ENCODE assay signal across 12 mouse cellular contexts in the genomic region with DNA sequence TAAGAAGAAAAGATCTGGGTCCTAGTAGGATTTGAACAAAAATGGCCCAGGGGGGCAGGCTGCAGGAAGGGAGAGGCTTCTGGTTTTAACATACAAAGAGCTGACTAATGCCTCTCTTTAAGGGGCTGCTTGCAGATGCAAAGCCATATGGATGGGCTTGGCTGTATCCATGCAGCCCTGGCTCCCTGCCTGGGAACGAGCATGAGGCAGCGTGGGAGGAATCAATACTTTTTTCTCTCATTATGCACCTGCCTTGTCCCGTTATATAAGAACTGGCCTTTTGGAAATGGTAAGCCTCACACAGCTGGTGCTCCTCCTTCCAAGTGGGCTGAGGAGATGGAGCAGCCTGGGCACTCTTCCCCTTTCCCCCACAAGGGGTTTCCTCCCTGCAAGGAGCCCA.
DNase-seq lines count a peak whose midpoint lies in the region; ATAC-seq and TF ChIP-seq lines count a peak whose summit lies in the region.
"Had no signal": no experiment of that assay in that cellular context is flagged by ENCODE, and none has a peak within 500 bp of the region (broad histone marks: within the 10 kb centered on the region; RNA-seq: fewer than 3 reads in every experiment).

No protein-coding gene starts in this region.

- WGBS in hindbrain, postnatal 0 days: 59% methylated on average over 3 of the region's 3 CpGs
- WGBS in hindbrain, embryonic 13.5 days: 62% methylated on average over 3 of the region's 3 CpGs

- no peak for TF ChIP-seq CTCF in hindbrain, postnatal 0 days (IDR thresholded peaks at IDR 0.05; ENCODE audit: low read depth)
- TF ChIP-seq CTCF in left cerebral cortex, adult 2 months (IDR thresholded peaks at IDR 0.05): peak; percentile 7

- no peak overlapping the region for H3K27ac ChIP-seq in hindbrain, postnatal 0 days
- no peak overlapping the region for H3K27ac ChIP-seq in hindbrain, embryonic 13.5 days
- peak overlapping the region; percentile 80 for H3K27ac ChIP-seq in left cerebral cortex, adult 2 months
- H3K27ac ChIP-seq: liver, embryonic 14.5 days had no signal

- no peak overlapping the region for H3K4me3 ChIP-seq in hindbrain, postnatal 0 days (ENCODE audit: low read length)
- no peak overlapping the region for H3K4me3 ChIP-seq in hindbrain, embryonic 13.5 days
- no peak overlapping the region for H3K4me3 ChIP-seq in left cerebral cortex, adult 2 months
- H3K4me3 ChIP-seq: megakaryocyte, embryonic 14.5 days had no signal

- 0 out of 2 replicates have a peak, but pooled peaks cover 3% of the 10 kb centered on the region for H3K9me3 ChIP-seq in hindbrain, postnatal 0 days (ENCODE audit: low read length)
- H3K9me3 ChIP-seq in hindbrain, embryonic 13.5 days: peaks cover 14% of the 10 kb centered on the region

- H3K4me2 ChIP-seq in hindbrain, postnatal 0 days (ENCODE audit: low read depth, low read length): no peak overlapping the region
- H3K4me2 ChIP-seq in hindbrain, embryonic 13.5 days: no peak overlapping the region

- peak; percentile 32 for DNase-seq in hindbrain, postnatal 0 days (ENCODE audit: low spot score)
- peak; percentile 46 to 61 for DNase-seq in frontal cortex, postnatal 25 days (ENCODE audit: low spot score in 2 of 2)
- DNase-seq in left cerebral cortex, adult 2 months (ENCODE audit: extremely low spot score in 1 of 2, low spot score in 2 of 2): peak; percentile 66 to 87
- DNase-seq in right cerebral cortex, postnatal 4 days: peak; percentile 84
- no peak for DNase-seq in thymus, postnatal 0 days (ENCODE audit: low spot score)
- DNase-seq in neural tube, embryonic 10.5 days (ENCODE audit: extremely low spot score, low spot score): no peak
- DNase-seq: kidney, postnatal 25 days had no signal

- H3K4me1 ChIP-seq in hindbrain, postnatal 0 days (ENCODE audit: insufficient read depth, low read length): no peaks in the 10 kb centered on the region
- peaks cover 6% of the 10 kb centered on the region; the same call in 1 of the 2 replicates for H3K4me1 ChIP-seq in hindbrain, embryonic 13.5 days (replicated peaks)
- H3K4me1 ChIP-seq: megakaryocyte, embryonic 14.5 days had no signal

- ATAC-seq in hindbrain, postnatal 0 days: no peak
- ATAC-seq in hindbrain, embryonic 13.5 days (ENCODE audit: low FRiP score): no peak
- no peak for ATAC-seq in megakaryocyte progenitor cell, adult 5-6 weeks (replicated peaks; ENCODE audit: poor library complexity)
- ATAC-seq: Patski had no signal

- no peak overlapping the region for H3K9ac ChIP-seq in hindbrain, postnatal 0 days (replicated peaks; ENCODE audit: low read length)
- H3K9ac ChIP-seq in hindbrain, embryonic 13.5 days: no peak overlapping the region
- H3K9ac ChIP-seq: liver, embryonic 14.5 days had no signal

- no peaks in the 10 kb centered on the region for H3K36me3 ChIP-seq in hindbrain, postnatal 0 days (ENCODE audit: insufficient read depth, low read length)
- H3K36me3 ChIP-seq in hindbrain, embryonic 13.5 days: no peaks in the 10 kb centered on the region

- intact Hi-C loops in left cerebral cortex, adult 2 months (cut with DNase I): loop anchor here (1.0 kb wide), 1 partner anchor 270 kb away; no protein-coding TSS in a partner anchor

- H3K27me3 ChIP-seq in hindbrain, postnatal 0 days (ENCODE audit: insufficient read depth, low read length): no peaks in the 10 kb centered on the region; the same call in 1 of the 2 replicates
- H3K27me3 ChIP-seq in hindbrain, embryonic 13.5 days: peaks cover 24% of the 10 kb centered on the region; the same call in 1 of the 2 replicates
- H3K27me3 ChIP-seq: megakaryocyte, embryonic 14.5 days had no signal

Comparison
In these comparisons a context has a peak if more than half of its experiments do, and no peak if none do; other contexts are left out.
1. DNase-seq: peak in hindbrain, postnatal 0 days (single experiment), frontal cortex, postnatal 25 days (2 of 2), left cerebral cortex, adult 2 months (2 of 2) and right cerebral cortex, postnatal 4 days (single experiment); none in thymus, postnatal 0 days (single experiment) and neural tube, embryonic 10.5 days (single experiment).